Mouse (Mus musculus) brain, embryonic 14.5 days (tissue): ENCODE data around the gene Ftsj1.

ENCODE experiments used
- CTCF ChIP-seq: fragments of 200-500 bp; IDR thresholded peaks from 2 replicates; pipeline ENCODE4 v1.5.1; 2012; ENCODE audit warnings: inconsistent platforms, mild to moderate bottlenecking, moderate library complexity, borderline replicate concordance; ENCODE audit not compliant: insufficient read depth, insufficient read length; ENCODE audit errors: extremely low read depth
- POLR2A ChIP-seq: fragments of 200-500 bp; IDR thresholded peaks from 2 replicates; pipeline ENCODE4 v1.6.1; 2012; ENCODE audit warnings: mild to moderate bottlenecking, inconsistent platforms, borderline replicate concordance; ENCODE audit not compliant: poor library complexity, insufficient read depth, insufficient read length, severe bottlenecking; ENCODE audit errors: extremely low read depth

- TF ChIP-seq POLR2A (no peak), CTCF (no peak)
Measured at GRCm38 (mm10) chrX:8263156-8263804, 11.1 kb upstream of the Ftsj1 start.
